Mouse (Mus musculus) hindbrain, postnatal 0 days (tissue): ENCODE measurements around the gene Ncapd2. TPM values are rescaled to one million over a fixed set of nuclear protein-coding genes. Genes with fewer than 3 reads are reported as not detected.
"Not testable (repeated sequence)": the region's sequence is repeated elsewhere in the genome, so short reads cannot be mapped to it uniquely, and the experiment has no call there.

Experiments
- ATAC-seq: fragments of 200-750 bp; cut with Nextera tagmentation; 2 replicates; pipeline ENCODE4 v1.8.0; 2017; ENCODE audit warnings: mild to moderate bottlenecking, moderate TSS enrichment, moderate library complexity
- DNase-seq: peaks from one replicate; pipeline ENCODE4 v3.0.0-alpha.2; 2015; ENCODE audit warnings: low spot score
- H3K27ac ChIP-seq: fragments of 300-500 bp; sonication (generic); 2 replicates; pipeline ENCODE4 v1.5.1; 2014; ENCODE audit warnings: mild to moderate bottlenecking
- H3K27me3 ChIP-seq: fragments of 300-500 bp; sonication (generic); 2 replicates; pipeline ENCODE4 v1.6.1; 2014; ENCODE audit warnings: low read length, mixed read lengths; ENCODE audit not compliant: insufficient read depth
- H3K36me3 ChIP-seq: fragments of 300-500 bp; sonication (generic); 2 replicates; pipeline ENCODE4 v1.6.1; 2014; ENCODE audit warnings: low read length, mixed read lengths; ENCODE audit not compliant: insufficient read depth
- H3K4me1 ChIP-seq: fragments of 300-500 bp; sonication (generic); 2 replicates; pipeline ENCODE4 v1.6.1; 2014; ENCODE audit warnings: antibody characterized with exemption, low read length, mixed read lengths; ENCODE audit not compliant: insufficient read depth
- H3K4me2 ChIP-seq: fragments of 300-500 bp; sonication (generic); 2 replicates; pipeline ENCODE4 v1.6.1; 2014; ENCODE audit warnings: low read depth, mild to moderate bottlenecking, low read length, moderate library complexity, mixed read lengths
- H3K4me3 ChIP-seq: fragments of 300-500 bp; sonication (generic); 2 replicates; pipeline ENCODE4 v1.5.1; 2014; ENCODE audit warnings: low read length
- H3K9ac ChIP-seq: fragments of 300-500 bp; sonication (generic); replicated peaks from 2 replicates; pipeline ENCODE4 v1.6.1; 2014; ENCODE audit warnings: mild to moderate bottlenecking, low read length, moderate library complexity, mixed read lengths
- H3K9me3 ChIP-seq: fragments of 300-500 bp; sonication (generic); 2 replicates; pipeline ENCODE4 v1.6.1; 2016; ENCODE audit warnings: low read length, mixed read lengths
- CTCF ChIP-seq: IDR thresholded peaks from 2 replicates; pipeline ENCODE4 v1.5.1; 2016; ENCODE audit warnings: antibody characterized with exemption, control low read depth, low read depth
- WGBS: fragments of 180-500 bp; shearing (Covaris S2); extraction: QIAGEN DNeasy Blood & Tissue Kit; methylation state at CpG from one replicate; pipeline ENCODE4 v1.1.7; 2014; 5-methylcytosine and 5-hydroxymethylcytosine counted together
- polyA plus RNA-seq: library from polyadenylated mRNA; unstranded; fragments of >200 nt; fragmentation: Nextera tagmentation; extraction: Ambion mirVana; gene quantifications from 2 replicates; pipeline ENCODE4 v1.2.1, GENCODE M21; 2015
- total RNA-seq: library from RNA; depleted of rRNA; stranded (reverse); fragments of >200 nt; gene quantifications from 2 replicates; pipeline ENCODE4 v1.2.3, GENCODE M21; 2014

Ncapd2 gene
- total and polyA plus RNA-seq, 2 experiments from 2014 or later: 30.3 to 47.1 TPM

DNA sequence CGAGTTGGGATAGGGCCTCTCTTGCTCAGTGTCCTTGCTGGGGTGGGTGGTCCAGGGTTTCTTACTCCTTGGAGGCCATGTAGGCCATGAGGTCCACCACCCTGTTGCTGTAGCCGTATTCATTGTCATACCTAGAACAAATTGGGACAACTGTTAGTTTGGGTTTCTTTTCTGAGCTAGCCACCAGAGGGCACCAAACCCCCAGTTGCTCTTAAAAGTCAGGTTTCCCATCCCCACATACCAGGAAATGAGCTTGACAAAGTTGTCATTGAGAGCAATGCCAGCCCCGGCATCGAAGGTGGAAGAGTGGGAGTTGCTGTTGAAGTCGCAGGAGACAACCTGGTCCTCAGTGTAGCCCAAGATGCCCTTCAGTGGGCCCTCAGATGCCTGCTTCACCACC is 29.5 kb downstream of the Ncapd2 start:
- H3K27ac ChIP-seq, H3K27me3 ChIP-seq, H3K4me3 ChIP-seq, H3K9ac ChIP-seq, ATAC-seq, H3K9me3 ChIP-seq, H3K4me2 ChIP-seq: not testable (repeated sequence)
- peaks cover 18% of the 10 kb centered on the region; the same call in 1 of the 2 replicates for H3K36me3 ChIP-seq
- peak; percentile 84 for DNase-seq
- 5% methylated on average over 3 of the region's 5 CpGs for WGBS
- H3K4me1 ChIP-seq: peaks cover 17% of the 10 kb centered on the region; the same call in 1 of the 2 replicates
- TF ChIP-seq CTCF: peak; percentile 72

DNA sequence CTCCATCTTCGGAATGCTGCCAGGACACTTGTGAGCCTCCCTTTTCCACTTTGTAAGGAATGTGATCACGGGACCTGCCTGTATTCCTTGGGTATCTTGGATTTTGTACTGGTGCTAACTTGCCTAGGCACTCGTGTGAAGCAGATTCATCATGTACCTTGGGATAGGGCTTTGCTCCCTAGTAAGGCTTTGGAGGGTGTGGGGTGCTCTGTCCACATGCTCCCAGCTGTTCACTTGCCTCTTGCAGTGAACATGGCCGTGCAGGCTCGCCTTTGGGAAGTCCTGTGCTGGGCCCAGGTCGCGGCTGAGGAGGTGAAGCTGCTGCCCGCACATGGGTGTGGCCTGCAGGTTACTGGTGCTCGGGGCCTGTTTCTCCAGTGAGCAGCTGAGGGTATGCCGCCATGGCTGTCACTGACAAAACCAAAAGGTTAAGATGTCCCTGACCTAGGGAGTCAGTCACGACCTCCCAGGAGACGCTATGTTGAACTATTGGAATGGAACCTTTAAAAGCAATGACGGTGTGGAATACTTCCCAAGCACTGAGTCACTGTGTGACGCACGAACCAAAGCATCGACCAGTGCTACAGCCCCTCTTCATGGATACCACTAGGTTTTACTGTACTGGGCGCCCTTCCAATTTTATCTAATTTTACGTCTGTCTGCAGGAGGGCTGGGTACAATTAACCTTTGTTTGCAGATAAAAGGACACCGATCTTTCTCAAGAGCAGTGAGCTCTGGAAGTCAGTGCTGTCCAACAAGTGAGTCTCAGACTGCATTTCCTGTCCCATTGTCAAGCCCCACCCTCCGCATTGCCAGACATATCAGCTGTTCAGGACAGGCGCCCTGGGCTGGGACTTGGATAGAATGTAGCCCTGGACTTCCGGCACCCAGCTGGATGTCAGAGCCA is 30.4 kb downstream of the Ncapd2 start:
- no peak overlapping the region for H3K4me2 ChIP-seq
- no peaks in the 10 kb centered on the region for H3K9me3 ChIP-seq
- TF ChIP-seq CTCF: no peak
- peaks cover 18% of the 10 kb centered on the region; the same call in 1 of the 2 replicates for H3K36me3 ChIP-seq
- no peaks in the 10 kb centered on the region for H3K27me3 ChIP-seq
- H3K27ac ChIP-seq: peak overlapping the region; percentile 58
- H3K9ac ChIP-seq: no peak overlapping the region
- H3K4me3 ChIP-seq: no peak overlapping the region
- ATAC-seq (no peak), DNase-seq (peak; percentile 51)
- WGBS: 17% methylated on average over 22 of the region's 22 CpGs
- H3K4me1 ChIP-seq: 0 out of 2 replicates have a peak, but pooled peaks cover 8% of the 10 kb centered on the region

DNA sequence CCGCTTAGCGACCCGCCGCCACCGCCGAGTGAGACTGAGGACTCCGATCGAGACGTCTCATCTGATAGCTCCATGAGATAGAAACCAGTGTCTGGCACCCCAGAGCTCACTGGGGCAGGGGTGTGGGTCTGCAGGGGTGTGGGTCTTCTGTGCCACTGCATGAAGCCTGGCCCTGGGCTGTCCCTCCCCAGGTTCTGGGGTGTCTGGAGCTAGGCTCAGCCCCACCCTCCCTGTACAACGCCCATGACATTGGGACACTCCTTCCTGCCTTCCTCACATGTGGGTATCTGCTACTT is 31.0 kb downstream of the Ncapd2 start:
- Histone ChIP-seq H3K9ac (no peak overlapping the region), H3K27me3 (no peaks in the 10 kb centered on the region), H3K36me3 (peaks cover 18% of the 10 kb centered on the region; the same call in 1 of the 2 replicates), H3K27ac (no peak overlapping the region), H3K4me2 (no peak overlapping the region), H3K4me1 (0 out of 2 replicates have a peak, but pooled peaks cover 8% of the 10 kb centered on the region), H3K9me3 (no peaks in the 10 kb centered on the region), H3K4me3 (no peak overlapping the region)
- 47% methylated on average over 10 of the region's 10 CpGs for WGBS
- no peak for DNase-seq
- no peak for ATAC-seq
- no peak for TF ChIP-seq CTCF

DNA sequence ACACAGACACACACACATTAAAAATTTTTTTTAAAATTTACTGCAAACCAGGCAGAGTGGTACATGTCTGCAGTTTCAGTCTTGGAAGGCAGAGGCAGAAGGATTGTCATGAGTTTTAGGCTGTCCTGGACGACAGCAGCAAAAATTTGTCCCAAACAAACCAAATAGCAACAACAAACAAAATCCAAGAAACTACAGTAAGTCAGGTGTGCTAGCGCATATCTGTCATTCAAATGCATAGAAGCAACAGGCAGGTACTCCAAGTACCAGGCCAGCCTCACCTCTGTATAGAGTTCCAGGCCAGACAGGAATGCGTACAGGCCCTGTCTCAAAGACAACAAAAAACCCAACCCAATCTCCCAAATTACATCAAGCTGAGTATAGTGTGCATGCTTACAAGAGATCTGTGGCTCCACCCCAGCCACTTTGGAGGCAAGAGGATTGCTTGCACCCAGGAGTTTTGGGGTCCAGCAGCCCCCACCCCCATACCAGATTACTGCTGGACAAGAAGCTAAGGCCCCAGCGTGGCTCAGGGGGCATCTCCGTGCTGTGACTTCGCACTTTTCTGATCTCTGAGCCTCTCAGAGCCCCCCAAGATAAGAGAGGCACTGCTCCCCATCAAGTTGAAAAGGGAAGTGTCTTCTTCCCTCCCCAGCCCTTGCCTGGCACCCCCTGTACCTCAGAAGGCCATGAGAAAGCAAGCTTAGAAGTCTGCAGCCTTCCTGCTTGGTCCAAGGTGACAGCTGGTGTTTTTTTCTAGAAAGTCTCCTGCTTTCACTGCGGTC is 31.5 kb downstream of the Ncapd2 start:
- no peak overlapping the region for H3K27ac ChIP-seq
- no peak for DNase-seq
- TF ChIP-seq CTCF: no peak

DNA sequence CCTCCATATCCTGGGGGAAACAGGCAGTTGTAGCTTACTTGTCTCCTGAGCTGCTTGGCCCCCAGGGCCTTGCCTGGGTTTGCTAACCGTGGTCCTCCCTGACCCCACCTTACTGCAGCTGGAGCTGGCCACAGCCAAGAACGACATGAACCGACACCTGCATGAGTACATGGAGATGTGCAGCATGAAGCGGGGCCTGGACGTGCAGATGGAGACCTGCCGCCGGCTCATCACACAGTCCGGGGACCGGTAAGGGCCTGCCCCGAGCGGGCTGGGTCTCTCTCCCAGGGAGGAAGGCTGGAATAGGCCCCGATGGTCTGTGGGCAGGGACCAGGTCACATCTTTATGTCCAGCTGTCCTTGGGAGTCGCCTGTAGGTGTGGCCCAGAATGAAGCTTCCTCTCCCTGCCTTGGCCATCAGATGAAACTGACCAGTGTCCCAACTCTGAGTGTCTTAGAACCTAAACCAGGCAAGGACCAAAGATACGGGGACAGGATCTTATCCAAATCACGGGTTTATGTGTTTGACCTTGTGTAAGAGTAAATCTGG is 32.5 kb downstream of the Ncapd2 start:
- Histone ChIP-seq H3K36me3 (peaks cover 19% of the 10 kb centered on the region; the same call in 1 of the 2 replicates), H3K9me3 (no peaks in the 10 kb centered on the region), H3K9ac (no peak overlapping the region), H3K4me2 (no peak overlapping the region), H3K4me1 (0 out of 2 replicates have a peak, but pooled peaks cover 7% of the 10 kb centered on the region), H3K27ac (no peak overlapping the region), H3K27me3 (no peaks in the 10 kb centered on the region), H3K4me3 (no peak overlapping the region)
- ATAC-seq: no peak
- no peak for DNase-seq
- no peak for TF ChIP-seq CTCF
- WGBS: 86% methylated on average over 15 of the region's 15 CpGs

More for the DNA sequence above, 31.5 kb downstream of the Ncapd2 start:
- Histone ChIP-seq H3K4me3 (no peak overlapping the region), H3K4me2 (no peak overlapping the region), H3K9ac (no peak overlapping the region), H3K9me3 (no peaks in the 10 kb centered on the region), H3K4me1 (0 out of 2 replicates have a peak, but pooled peaks cover 8% of the 10 kb centered on the region), H3K27me3 (no peaks in the 10 kb centered on the region), H3K36me3 (peaks cover 18% of the 10 kb centered on the region; the same call in 1 of the 2 replicates)
- 84% methylated on average over 7 of the region's 7 CpGs for WGBS
- no peak for ATAC-seq

DNA sequence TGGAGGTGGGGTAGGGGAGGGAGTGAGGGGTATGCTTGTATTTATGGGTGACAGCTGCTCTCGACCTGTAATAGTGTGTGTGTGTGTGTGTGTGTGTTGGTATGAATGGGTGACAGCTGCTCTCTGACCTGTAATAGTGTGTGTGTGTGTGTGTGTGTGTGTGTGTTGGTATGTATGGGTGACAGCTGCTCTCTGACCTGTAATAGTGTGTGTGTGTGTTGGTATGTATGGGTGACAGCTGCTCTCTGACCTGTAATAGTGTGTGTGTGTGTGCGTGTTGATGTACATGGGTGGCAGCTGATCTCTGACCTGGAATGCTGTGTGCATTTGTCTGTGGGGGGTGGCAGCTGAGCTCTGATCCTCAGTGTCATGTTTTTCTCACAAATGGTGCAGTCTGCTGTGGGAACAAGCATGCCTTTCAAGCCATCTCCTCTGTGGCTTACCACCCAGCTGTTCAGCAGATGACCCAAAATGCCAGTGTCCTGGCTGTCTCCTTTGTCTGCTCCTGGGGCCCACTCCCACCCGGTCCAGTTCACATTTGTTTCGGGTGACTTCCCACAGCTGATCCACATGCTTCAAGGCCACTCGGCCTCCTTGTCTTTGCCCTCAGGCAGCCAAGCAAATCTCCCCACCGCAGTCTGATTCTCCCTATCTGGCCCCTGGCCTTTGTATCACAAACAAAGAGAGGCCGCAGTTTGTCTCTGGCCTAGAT is 34.4 kb downstream of the Ncapd2 start:
- no peak for ATAC-seq
- H3K27ac ChIP-seq: no peak overlapping the region
- H3K4me2 ChIP-seq: no peak overlapping the region

More for the DNA sequence above, 34.4 kb downstream of the Ncapd2 start:
- Histone ChIP-seq H3K4me3 (no peak overlapping the region), H3K9me3 (no peaks in the 10 kb centered on the region), H3K36me3 (peaks cover 32% of the 10 kb centered on the region; the same call in 1 of the 2 replicates), H3K9ac (no peak overlapping the region), H3K27me3 (no peaks in the 10 kb centered on the region), H3K4me1 (no peaks in the 10 kb centered on the region)
- 21% methylated on average over 7 of the region's 7 CpGs for WGBS
- no peak for DNase-seq
- no peak for TF ChIP-seq CTCF
